Mouse (Mus musculus): ENCODE data around the gene Hist1h4j.
A peak's percentile ranks its signal among the peaks of the same experiment; 100 is the strongest.
"Not testable (repeated sequence)": the region's sequence is repeated elsewhere in the genome, so short reads cannot be mapped to it uniquely, and the experiment has no call there.

Gene Hist1h4j

GRCm38 (mm10) chr13:21727948-21728572 is 6.8 kb upstream of the Hist1h4j start:
- no peak for DNase-seq

GRCm38 (mm10) chr13:21729544-21729943 is 5.3 kb upstream of the Hist1h4j start:
- no peak for DNase-seq

- no peak for DNase-seq
Observed at GRCm38 (mm10) chr13:21733466-21733865, 1.4 kb upstream of the Hist1h4j start.

- peak; percentile 70 for DNase-seq
Observed at GRCm38 (mm10) chr13:21734010-21734905, 606 bp upstream of the Hist1h4j start.

- DNase-seq: no peak
Observed at GRCm38 (mm10) chr13:21745006-21745405, 10.1 kb downstream of the Hist1h4j start.

- no peak for DNase-seq
Observed at GRCm38 (mm10) chr13:21749387-21750158, 14.7 kb downstream of the Hist1h4j start.

GRCm38 (mm10) chr13:21750159-21751017 is 15.5 kb downstream of the Hist1h4j start, which contains the start of gene Hist1h4k:
Hist1h4k (minus strand) TSS chr13:21750505.
- peak; percentile 93 for DNase-seq

GRCm38 (mm10) chr13:21751417-21751816 is 16.6 kb downstream of the Hist1h4j start:
- DNase-seq: no peak

GRCm38 (mm10) chr13:21751827-21752226 is 17.0 kb downstream of the Hist1h4j start:
- DNase-seq: no peak

- no peak for DNase-seq
Observed at GRCm38 (mm10) chr13:21752356-21752755, 17.5 kb downstream of the Hist1h4j start.

- no peak for DNase-seq
Observed at GRCm38 (mm10) chr13:21753051-21753523, 18.2 kb downstream of the Hist1h4j start.

GRCm38 (mm10) chr13:21753524-21754285 is 18.8 kb downstream of the Hist1h4j start, which contains the start of the genes Hist1h2ak and Hist1h2bn:
Hist1h2ak (minus strand) TSS chr13:21753827.
Hist1h2bn (plus strand) TSS chr13:21754123.
- peak; percentile 90 for DNase-seq

- not testable (repeated sequence) for DNase-seq
Observed at GRCm38 (mm10) chr13:21754294-21755001, 19.6 kb downstream of the Hist1h4j start.

GRCm38 (mm10) chr13:21755707-21756106 is 20.8 kb downstream of the Hist1h4j start:
- DNase-seq: no peak

- DNase-seq: peak; percentile 67
Observed at GRCm38 (mm10) chr13:21778814-21779766, 44.2 kb downstream of the Hist1h4j start.

- peak; percentile 33 for DNase-seq
Observed at GRCm38 (mm10) chr13:21779767-21780731, 45.2 kb downstream of the Hist1h4j start, which contains the start of gene Hist1h1b. Hist1h1b (minus strand) TSS chr13:21780625.

- no peak for DNase-seq
Observed at GRCm38 (mm10) chr13:21781021-21781555, 46.2 kb downstream of the Hist1h4j start.

GRCm38 (mm10) chr13:21781639-21782038 is 46.8 kb downstream of the Hist1h4j start:
- DNase-seq: no peak

Measured in layer of hippocampus, adult 9-11 months (tissue).